Mouse (Mus musculus) E14TG2a.4 (cell line): Measurements from ENCODE around the gene Grwd1.

Experiments used
- CTCF ChIP-seq: conservative IDR thresholded peaks from 2 replicates; pipeline ENCODE4 v1.5.1; 2014; ENCODE audit warnings: low read length
- POU5F1 ChIP-seq: IDR thresholded peaks from 2 replicates; pipeline ENCODE4 v1.6.1; 2014; ENCODE audit warnings: low read length, borderline replicate concordance

- no peak for TF ChIP-seq CTCF
- no peak for TF ChIP-seq POU5F1
Observed at GRCm38 (mm10) chr7:45809276-45810075, 21.3 kb downstream of the Grwd1 start.
